Mouse (Mus musculus) MEL (cell line): ENCODE data around the gene Slc25a42. TPM values are rescaled to one million over a fixed set of nuclear protein-coding genes. Genes with fewer than 3 reads are reported as not detected.

Source experiments
- DNase-seq: peaks from one replicate; pipeline ENCODE4 v3.0.0; 2011; ENCODE audit warnings: low read depth, low spot score
- H3K27ac ChIP-seq: 2 replicates; pipeline ENCODE4 v1.5.1; 2012; ENCODE audit warnings: low read depth, mild to moderate bottlenecking, control low read depth, low read length, moderate library complexity; ENCODE audit not compliant: control insufficient read depth
- H3K27me3 ChIP-seq, 2 experiments: fragments of 150-350 bp in 1 of 2; sonication (generic) in 1 of 2; 2 replicates each; pipeline ENCODE4 v1.6.1; 2012; ENCODE audit warnings: low read length in 2 of 2, mild to moderate bottlenecking in 2 of 2, improper control_type of control experiment in 1 of 2, moderate library complexity in 1 of 2; ENCODE audit not compliant: insufficient read depth in 2 of 2, control insufficient read depth in 1 of 2
- H3K36me3 ChIP-seq, 2 experiments: 2 replicates each; pipeline ENCODE4 v1.6.1; 2012 to 2014; ENCODE audit warnings: low read length in 2 of 2, improper control_type of control experiment in 1 of 2, inconsistent platforms in 1 of 2, mild to moderate bottlenecking in 1 of 2; ENCODE audit not compliant: insufficient read depth in 2 of 2, control insufficient read depth in 1 of 2
- H3K4me1 ChIP-seq, 2 experiments: fragments of 150-350 bp in 1 of 2; sonication (generic) in 1 of 2; 2 replicates each; pipeline ENCODE4 v1.6.1; 2012; ENCODE audit warnings: low read length in 2 of 2, improper control_type of control experiment in 1 of 2, mild to moderate bottlenecking in 1 of 2; ENCODE audit not compliant: insufficient read depth in 2 of 2, control insufficient read depth in 1 of 2
- H3K4me3 ChIP-seq, 2 experiments: fragments of 150-350 bp in 1 of 2; sonication (generic) in 1 of 2; 2 replicates each; pipeline ENCODE4 v1.5.1; 2012; ENCODE audit warnings: low read depth in 2 of 2, low read length in 2 of 2, mild to moderate bottlenecking in 2 of 2, moderate library complexity in 2 of 2, control low read depth in 1 of 2, improper control_type of control experiment in 1 of 2; ENCODE audit not compliant: control insufficient read depth in 1 of 2, insufficient read depth in 1 of 2
- H3K79me2 ChIP-seq: 2 replicates; pipeline ENCODE4 v1.6.1; 2012; ENCODE audit warnings: mild to moderate bottlenecking, low read length, moderate library complexity; ENCODE audit not compliant: control insufficient read depth, poor library complexity, insufficient read depth
- H3K9ac ChIP-seq: 2 replicates; pipeline ENCODE4 v1.6.1; 2012; ENCODE audit warnings: low read depth, mild to moderate bottlenecking, control low read depth, low read length, moderate library complexity; ENCODE audit not compliant: control insufficient read depth, poor library complexity, severe bottlenecking
- H3K9me3 ChIP-seq: fragments of 150-350 bp; sonication (generic); replicated peaks from 2 replicates; pipeline ENCODE4 v1.6.1; 2012; ENCODE audit warnings: mild to moderate bottlenecking, low read length, improper control_type of control experiment, moderate library complexity; ENCODE audit not compliant: insufficient read depth
- BHLHE40 ChIP-seq: IDR thresholded peaks from 2 replicates; pipeline ENCODE4 v1.6.1; 2012; ENCODE audit warnings: low read depth, mild to moderate bottlenecking, inconsistent platforms, low read length, improper control_type of control experiment, borderline replicate concordance
- CHD1 ChIP-seq: IDR thresholded peaks from 2 replicates; pipeline ENCODE4 v1.6.1; 2012; ENCODE audit warnings: low read depth, mild to moderate bottlenecking, inconsistent platforms, low read length, improper control_type of control experiment
- CHD2 ChIP-seq: IDR thresholded peaks from 2 replicates; pipeline ENCODE4 v1.6.1; 2011; ENCODE audit warnings: low read length, improper control_type of control experiment
- CTCF ChIP-seq, 3 experiments: IDR thresholded peaks in 2 of 3; conservative IDR thresholded peaks in 1 of 3; 2 replicates each; pipeline ENCODE4 v1.5.1; 2011 to 2012; ENCODE audit warnings: low read length in 3 of 3, low read depth in 2 of 3, mild to moderate bottlenecking in 2 of 3, improper control_type of control experiment in 1 of 3, inconsistent platforms in 1 of 3, mixed read lengths in 1 of 3, moderate library complexity in 1 of 3; ENCODE audit not compliant: control insufficient read depth in 1 of 3, insufficient read depth in 1 of 3, poor library complexity in 1 of 3, severe bottlenecking in 1 of 3
- ELF1 ChIP-seq: IDR thresholded peaks from 2 replicates; pipeline ENCODE4 v1.6.1; 2014; ENCODE audit warnings: low read depth, mild to moderate bottlenecking, inconsistent platforms, low read length, improper control_type of control experiment, moderate library complexity
- EP300 ChIP-seq, 2 experiments: IDR thresholded peaks; 2 replicates each; pipeline ENCODE4 v1.6.1; 2011; ENCODE audit warnings: improper control_type of control experiment in 2 of 2, low read length in 2 of 2, low read depth in 1 of 2, mild to moderate bottlenecking in 1 of 2
- ETS1 ChIP-seq: IDR thresholded peaks from 2 replicates; pipeline ENCODE4 v1.6.1; 2012; ENCODE audit warnings: low read depth, mild to moderate bottlenecking, inconsistent platforms, low read length, improper control_type of control experiment, moderate library complexity
- GABPA ChIP-seq: IDR thresholded peaks from 2 replicates; pipeline ENCODE4 v1.6.1; 2012; ENCODE audit warnings: low read depth, mild to moderate bottlenecking, inconsistent platforms, low read length, improper control_type of control experiment, moderate library complexity
- GATA1 ChIP-seq: IDR thresholded peaks from 2 replicates; pipeline ENCODE4 v1.6.1; 2011; ENCODE audit warnings: low read depth, low read length, improper control_type of control experiment
- HCFC1 ChIP-seq: IDR thresholded peaks from 2 replicates; pipeline ENCODE4 v1.6.1; 2012; ENCODE audit warnings: low read depth, mild to moderate bottlenecking, inconsistent platforms, low read length, improper control_type of control experiment, moderate library complexity
- JUND ChIP-seq: IDR thresholded peaks from 2 replicates; pipeline ENCODE4 v1.6.1; 2011; ENCODE audit warnings: low read depth, mild to moderate bottlenecking, improper control_type of control experiment, low read length
- MAFK ChIP-seq: IDR thresholded peaks from 2 replicates; pipeline ENCODE4 v1.6.1; 2011; ENCODE audit warnings: low read depth, mild to moderate bottlenecking, low read length, improper control_type of control experiment, borderline replicate concordance
- MAX ChIP-seq: IDR thresholded peaks from 2 replicates; pipeline ENCODE4 v1.6.1; 2011; ENCODE audit warnings: low read length, improper control_type of control experiment
- MAZ ChIP-seq: IDR thresholded peaks from 2 replicates; pipeline ENCODE4 v1.6.1; 2012; ENCODE audit warnings: low read depth, mild to moderate bottlenecking, inconsistent platforms, low read length, improper control_type of control experiment
- MEF2A ChIP-seq: IDR thresholded peaks from 2 replicates; pipeline ENCODE4 v1.6.1; 2014; ENCODE audit warnings: low read depth, mild to moderate bottlenecking, inconsistent platforms, low read length, improper control_type of control experiment; ENCODE audit not compliant: poor library complexity, insufficient replicate concordance, severe bottlenecking; ENCODE audit errors: extremely low read depth
- MXI1 ChIP-seq: IDR thresholded peaks from 2 replicates; pipeline ENCODE4 v1.6.1; 2011; ENCODE audit warnings: mild to moderate bottlenecking, low read depth, low read length, improper control_type of control experiment
- MYB ChIP-seq: IDR thresholded peaks from 2 replicates; pipeline ENCODE4 v1.6.1; 2011; ENCODE audit warnings: mild to moderate bottlenecking, low read depth, low read length, improper control_type of control experiment
- MYC ChIP-seq: IDR thresholded peaks from 2 replicates; pipeline ENCODE4 v1.6.1; 2011; ENCODE audit warnings: low read depth, mild to moderate bottlenecking, low read length, improper control_type of control experiment, moderate library complexity
- NELFE ChIP-seq: IDR thresholded peaks from 2 replicates; pipeline ENCODE4 v1.6.1; 2011; ENCODE audit warnings: low read depth, low read length, improper control_type of control experiment
- NRF1 ChIP-seq: IDR thresholded peaks from 2 replicates; pipeline ENCODE4 v1.6.1; 2014; ENCODE audit warnings: low read depth, mild to moderate bottlenecking, inconsistent platforms, low read length, improper control_type of control experiment, moderate library complexity; ENCODE audit not compliant: poor library complexity, insufficient read depth, severe bottlenecking
- POLR2A ChIP-seq, 2 experiments: IDR thresholded peaks; 2 replicates each; pipeline ENCODE4 v1.6.1; 2011 to 2012; ENCODE audit warnings: low read length in 2 of 2, mild to moderate bottlenecking in 2 of 2, control low read depth in 1 of 2, improper control_type of control experiment in 1 of 2, low read depth in 1 of 2, moderate library complexity in 1 of 2; ENCODE audit not compliant: control insufficient read depth in 1 of 2, insufficient read depth in 1 of 2, poor library complexity in 1 of 2
- POLR2AphosphoS2 ChIP-seq: IDR thresholded peaks from 2 replicates; pipeline ENCODE4 v1.6.1; 2011; ENCODE audit warnings: low read length, improper control_type of control experiment
- POLR2AphosphoS5 ChIP-seq: IDR thresholded peaks from 2 replicates; pipeline ENCODE4 v1.6.1; 2012; ENCODE audit warnings: low read depth, borderline replicate concordance, mild to moderate bottlenecking, inconsistent platforms, low read length, moderate library complexity, mixed read lengths
- RAD21 ChIP-seq: IDR thresholded peaks from 2 replicates; pipeline ENCODE4 v1.6.1; 2011; ENCODE audit warnings: mild to moderate bottlenecking, low read depth, low read length, improper control_type of control experiment
- RCOR1 ChIP-seq: IDR thresholded peaks from 2 replicates; pipeline ENCODE4 v1.6.1; 2012; ENCODE audit warnings: low read depth, mild to moderate bottlenecking, inconsistent platforms, low read length, improper control_type of control experiment
- SIN3A ChIP-seq: IDR thresholded peaks from 2 replicates; pipeline ENCODE4 v1.6.1; 2012; ENCODE audit warnings: low read length, improper control_type of control experiment, inconsistent platforms
- SMC3 ChIP-seq: IDR thresholded peaks from 2 replicates; pipeline ENCODE4 v1.6.1; 2011; ENCODE audit warnings: low read depth, low read length, improper control_type of control experiment
- TAL1 ChIP-seq: IDR thresholded peaks from 2 replicates; pipeline ENCODE4 v1.6.1; 2012; ENCODE audit warnings: mild to moderate bottlenecking, inconsistent platforms, low read length, moderate library complexity, mixed read lengths
- TBP ChIP-seq: IDR thresholded peaks from 2 replicates; pipeline ENCODE4 v1.8.0; 2011; ENCODE audit warnings: low read depth, low read length, improper control_type of control experiment
- UBTF ChIP-seq: IDR thresholded peaks from 2 replicates; pipeline ENCODE4 v1.6.1; 2012; ENCODE audit warnings: low read depth, mild to moderate bottlenecking, inconsistent platforms, low read length, improper control_type of control experiment, moderate library complexity, borderline replicate concordance; ENCODE audit not compliant: insufficient read depth
- USF1 ChIP-seq: IDR thresholded peaks from 2 replicates; pipeline ENCODE4 v1.6.1; 2014; ENCODE audit warnings: low read depth, mild to moderate bottlenecking, inconsistent platforms, low read length, improper control_type of control experiment, moderate library complexity
- USF2 ChIP-seq, 2 experiments: IDR thresholded peaks; 2 replicates each; pipeline ENCODE4 v1.6.1; 2011 to 2012; ENCODE audit warnings: improper control_type of control experiment in 2 of 2, low read length in 2 of 2, borderline replicate concordance in 1 of 2, inconsistent platforms in 1 of 2, low read depth in 1 of 2, mild to moderate bottlenecking in 1 of 2; ENCODE audit not compliant: insufficient read depth in 1 of 2
- ZC3H11A ChIP-seq: IDR thresholded peaks from 2 replicates; pipeline ENCODE4 v1.6.1; 2012; ENCODE audit warnings: low read depth, mild to moderate bottlenecking, inconsistent platforms, low read length, improper control_type of control experiment
- ZKSCAN1 ChIP-seq: IDR thresholded peaks from 2 replicates; pipeline ENCODE4 v1.6.1; 2012; ENCODE audit warnings: low read depth, mild to moderate bottlenecking, inconsistent platforms, low read length, improper control_type of control experiment, moderate library complexity
- ZMIZ1 ChIP-seq: IDR thresholded peaks from 2 replicates; pipeline ENCODE4 v1.6.1; 2012; ENCODE audit warnings: low read depth, mild to moderate bottlenecking, inconsistent platforms, low read length, improper control_type of control experiment, moderate library complexity
- ZNF384 ChIP-seq: IDR thresholded peaks from 2 replicates; pipeline ENCODE4 v1.6.1; 2012; ENCODE audit warnings: low read depth, mild to moderate bottlenecking, inconsistent platforms, low read length, improper control_type of control experiment
- polyA plus RNA-seq, 2 experiments: library from polyadenylated mRNA; stranded (reverse) in 1 of 2; unstranded in 1 of 2; fragments of >175 nt in 1 of 2; fragments of >200 nt in 1 of 2; gene quantifications; 2 replicates each; pipeline versions ENCODE4 v1.2.1 to v1.2.4; 2012; ENCODE audit warnings: low replicate concordance in 2 of 2, low read depth in 1 of 2; ENCODE audit not compliant: insufficient read length in 2 of 2, insufficient read depth in 1 of 2, missing spikeins in 1 of 2
- total RNA-seq: library from RNA; depleted of rRNA; stranded (reverse); fragments of 300-350 nt; gene quantifications from 2 replicates; pipeline ENCODE4 v1.2.3, GENCODE M21; 2012

Slc25a42 gene
- total and polyA plus RNA-seq, 3 experiments: 5.2 to 12.1 TPM; not detected in 1

DNA sequence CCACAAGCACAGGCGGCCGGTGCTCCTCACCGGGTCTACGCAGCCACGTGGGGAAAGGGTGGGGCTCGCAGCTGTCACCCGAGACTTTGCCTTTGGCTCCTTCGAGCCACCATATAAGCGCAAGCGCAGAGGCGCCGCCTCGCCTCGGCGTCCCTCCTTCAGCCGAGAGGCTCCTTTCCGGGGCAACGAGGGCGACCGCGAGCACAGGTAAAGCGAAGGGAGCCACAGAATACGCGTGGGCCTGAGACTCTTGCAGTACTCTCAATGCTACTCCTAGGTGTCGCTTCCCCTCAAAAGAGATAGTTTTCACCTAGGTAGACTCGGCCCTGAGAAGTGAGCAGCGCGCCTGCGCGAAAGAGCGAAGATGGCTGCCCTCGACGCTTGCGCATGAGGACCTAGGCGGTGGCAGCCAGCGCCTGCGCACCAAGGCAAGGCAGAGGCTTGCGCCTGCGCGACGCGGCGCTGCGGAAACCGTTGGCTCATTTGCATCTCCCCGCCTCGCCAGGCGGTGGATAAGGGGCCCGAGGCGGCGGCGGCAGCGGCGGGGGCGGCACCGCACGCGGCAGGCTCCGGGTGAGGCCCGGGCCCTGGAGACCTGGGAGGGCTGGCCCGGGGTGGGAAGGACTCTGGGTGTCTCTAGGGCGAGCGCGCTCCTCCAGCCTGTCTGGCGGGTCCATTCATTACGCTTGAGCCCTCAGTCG, 22.1 kb upstream of the Slc25a42 start, which contains the start of the genes Sugp2 and Armc6:
Sugp2 (plus strand) TSS at position 147 of the 701 bp plus-strand sequence.
Armc6 (minus strand) TSS at position 387 of the 701 bp plus-strand sequence.
- peaks cover 12 to 29% of the 10 kb centered on the region in 2 experiments for H3K4me1 ChIP-seq
- H3K36me3 ChIP-seq: peaks cover 5 to 31% of the 10 kb centered on the region in 2 experiments; a peak in 3 of 4 replicates
- peak; percentile 97 for TF ChIP-seq MAX
- peak; percentile 85 for TF ChIP-seq MYC
- peak; percentile 88; the same call in 1 of the 2 replicates for TF ChIP-seq UBTF
- TF ChIP-seq SIN3A: peak; percentile 99
- TF ChIP-seq TBP: no peak; the same call in 1 of the 2 replicates
- TF ChIP-seq USF1: peak; percentile 79
- peak; percentile 75 for TF ChIP-seq POLR2AphosphoS2
- TF ChIP-seq NRF1: peak; percentile 85
- no peak for TF ChIP-seq CHD2
- TF ChIP-seq ZNF384: no peak
- no peak for TF ChIP-seq USF2 (IDR thresholded peaks at IDR 0.05; ENCODE audit: borderline replicate concordance in 1 of 2, insufficient read depth in 1 of 2, low read depth in 1 of 2, low read length in 2 of 2)
- TF ChIP-seq HCFC1: peak; percentile 88
- TF ChIP-seq ZKSCAN1: no peak
- peak in 1 of 2 experiments; percentile 21; a peak in 1 of 4 replicates for TF ChIP-seq EP300 (IDR thresholded peaks at IDR 0.05; ENCODE audit: low read depth in 1 of 2, low read length in 2 of 2)
- TF ChIP-seq ZMIZ1: peak; percentile 78
- TF ChIP-seq GABPA: no peak
- no peak for TF ChIP-seq RAD21
- peak; percentile 82 for TF ChIP-seq MYB
- TF ChIP-seq TAL1: no peak
- no peak; the same call in 1 of the 2 replicates for TF ChIP-seq ELF1
- TF ChIP-seq GATA1: no peak
- TF ChIP-seq ETS1: peak; percentile 43; the same call in 1 of the 2 replicates
- TF ChIP-seq SMC3: no peak
- TF ChIP-seq NELFE: peak; percentile 98
- no peak for TF ChIP-seq ZC3H11A
- TF ChIP-seq CHD1: no peak
- no peak for TF ChIP-seq MEF2A
- no peak for TF ChIP-seq RCOR1
- TF ChIP-seq MXI1: peak; percentile 100
- TF ChIP-seq POLR2A (IDR thresholded peaks at IDR 0.05; ENCODE audit: control insufficient read depth in 1 of 2, insufficient read depth in 1 of 2, low read depth in 1 of 2, low read length in 2 of 2, poor library complexity in 1 of 2): peak; percentile 60 to 92
- no peak for TF ChIP-seq POLR2AphosphoS5
- TF ChIP-seq CTCF (IDR thresholded peaks at IDR 0.05 in 2 of 3, conservative IDR thresholded peaks at IDR 0.05 in 1 of 3; ENCODE audit: control insufficient read depth in 1 of 3, insufficient read depth in 1 of 3, low read depth in 2 of 3, low read length in 3 of 3, poor library complexity in 1 of 3, severe bottlenecking in 1 of 3): no peak
- no peak for TF ChIP-seq BHLHE40
- peak; percentile 55; the same call in 1 of the 2 replicates for TF ChIP-seq MAZ
- no peak for TF ChIP-seq JUND
- TF ChIP-seq MAFK: no peak

More for the DNA sequence above, 22.1 kb upstream of the Slc25a42 start, which contains the start of the genes Sugp2 and Armc6:
- H3K4me3 ChIP-seq: peak within 1 kb of the TSS; percentile 80 to 92
- H3K9me3 ChIP-seq: no peaks in the 10 kb centered on the region
- H3K79me2 ChIP-seq: peaks cover 21% of the 10 kb centered on the region
- DNase-seq: peak; percentile 98
- peak within 1 kb of the TSS; percentile 87 for H3K9ac ChIP-seq
- peak within 1 kb of the TSS; percentile 91 for H3K27ac ChIP-seq
- H3K27me3 ChIP-seq: no peaks in the 10 kb centered on the region
